Mouse (Mus musculus): ENCODE measurements around the gene Cdc5l.
"Not testable (repeated sequence)": the region's sequence is repeated elsewhere in the genome, so short reads cannot be mapped to it uniquely, and the experiment has no call there.

Gene Cdc5l

GRCm38 (mm10) chr17:45433419-45434261 lies at the start of gene Cdc5l:
Gene Cdc5l, minus strand, starts transcription at chr17:45433737.
- DNase-seq (ENCODE audit: low read depth, low spot score), result peak; percentile 99

DNA sequence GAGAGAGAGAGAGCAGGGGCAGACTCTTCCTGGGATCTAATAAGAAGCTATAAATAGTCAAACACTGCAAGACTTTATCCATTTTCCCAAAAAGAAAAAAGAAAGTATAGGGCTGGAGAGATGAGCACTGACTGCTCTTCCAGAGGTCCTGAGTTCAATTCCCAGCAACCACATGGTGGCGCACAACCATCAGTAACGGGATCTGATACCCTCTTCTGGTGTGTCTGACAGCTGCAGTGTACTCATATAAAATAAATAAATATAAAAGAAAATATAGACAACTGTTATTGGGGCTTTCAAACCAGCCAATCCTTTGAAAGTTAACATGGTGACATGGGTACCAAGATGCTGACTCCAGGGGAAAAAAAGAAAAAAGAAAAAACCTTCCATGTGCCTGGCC lies 46.9 kb upstream of the Cdc5l start:
- no peak for DNase-seq (ENCODE audit: low read depth, low spot score)

GRCm38 (mm10) chr17:45478234-45478825 lies 44.8 kb upstream of the Cdc5l start:
- peak; percentile 42 for DNase-seq (ENCODE audit: low read depth, low spot score)

- peak; percentile 10 for DNase-seq (ENCODE audit: low read depth, low spot score)
Measured at GRCm38 (mm10) chr17:45474669-45475465, 41.3 kb upstream of the Cdc5l start, which contains the start of gene Spats1. Gene Spats1, minus strand, starts transcription at chr17:45475415.

DNA sequence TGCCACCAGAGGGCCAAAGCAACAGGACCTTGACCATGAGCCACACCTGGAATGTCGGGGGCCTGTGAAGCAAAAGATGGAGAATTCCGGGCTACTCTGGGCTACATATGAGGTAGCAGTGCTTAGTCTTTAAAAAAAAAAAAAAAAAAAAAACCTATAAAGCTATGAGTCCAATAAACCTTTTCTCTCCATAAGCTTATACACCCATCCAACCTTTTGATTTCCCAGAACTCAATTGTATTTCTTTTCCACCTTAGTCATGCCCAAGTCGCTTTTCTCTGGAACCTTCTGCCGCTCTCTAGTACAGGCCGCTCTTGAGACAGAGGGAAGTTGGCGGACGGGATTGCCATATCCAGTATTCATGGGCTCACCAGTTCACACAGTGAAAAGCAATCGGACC lies 40.6 kb upstream of the Cdc5l start:
- no peak for DNase-seq (ENCODE audit: low read depth, low spot score)

GRCm38 (mm10) chr17:45473667-45474066 lies 40.1 kb upstream of the Cdc5l start:
- no peak for DNase-seq (ENCODE audit: low read depth, low spot score)

GRCm38 (mm10) chr17:45470726-45471125 lies 37.2 kb upstream of the Cdc5l start:
- no peak for DNase-seq (ENCODE audit: low read depth, low spot score)

- no peak for DNase-seq (ENCODE audit: low read depth, low spot score)
Measured at GRCm38 (mm10) chr17:45468302-45468701, 34.8 kb upstream of the Cdc5l start.

DNA sequence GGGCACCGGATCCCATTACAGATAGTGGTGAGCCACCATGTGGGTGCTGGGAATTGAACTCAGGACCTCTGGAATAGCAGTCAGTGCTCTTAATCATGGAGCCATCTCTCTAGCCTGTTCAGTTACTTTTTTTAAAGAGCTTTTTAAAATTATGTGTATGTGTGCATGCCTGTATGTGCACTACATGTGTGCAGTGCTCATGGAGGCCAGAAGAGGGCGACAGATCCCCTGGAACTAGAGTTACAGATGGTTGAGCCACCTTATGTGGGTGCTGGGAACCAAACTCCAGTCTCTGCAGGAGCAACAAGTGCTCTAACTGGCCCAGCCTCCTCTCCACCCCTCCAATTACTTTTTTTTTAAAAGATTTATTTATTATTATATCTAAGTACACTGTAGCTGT lies 33.2 kb upstream of the Cdc5l start:
- no peak for DNase-seq (ENCODE audit: low read depth, low spot score)

DNA sequence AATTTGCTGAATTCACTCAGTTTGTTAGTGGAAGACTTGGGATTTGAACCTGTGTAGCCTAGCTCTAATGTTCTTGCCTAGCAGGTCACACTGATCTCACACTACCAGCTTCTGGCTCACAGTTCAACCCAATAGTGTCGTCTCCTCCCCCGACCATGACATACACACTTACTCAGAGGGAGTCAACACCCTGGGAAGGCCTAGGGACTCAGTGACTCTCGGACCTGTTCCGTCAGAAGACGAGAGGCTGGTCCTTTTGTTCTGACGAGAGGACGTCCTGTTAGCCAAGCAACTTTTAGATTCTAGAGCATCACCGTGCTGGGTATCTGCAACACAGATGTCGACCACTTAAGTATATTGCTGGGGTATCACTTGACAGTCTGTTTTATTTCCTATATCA lies 30.7 kb upstream of the Cdc5l start:
- DNase-seq (ENCODE audit: low read depth, low spot score), result no peak

DNA sequence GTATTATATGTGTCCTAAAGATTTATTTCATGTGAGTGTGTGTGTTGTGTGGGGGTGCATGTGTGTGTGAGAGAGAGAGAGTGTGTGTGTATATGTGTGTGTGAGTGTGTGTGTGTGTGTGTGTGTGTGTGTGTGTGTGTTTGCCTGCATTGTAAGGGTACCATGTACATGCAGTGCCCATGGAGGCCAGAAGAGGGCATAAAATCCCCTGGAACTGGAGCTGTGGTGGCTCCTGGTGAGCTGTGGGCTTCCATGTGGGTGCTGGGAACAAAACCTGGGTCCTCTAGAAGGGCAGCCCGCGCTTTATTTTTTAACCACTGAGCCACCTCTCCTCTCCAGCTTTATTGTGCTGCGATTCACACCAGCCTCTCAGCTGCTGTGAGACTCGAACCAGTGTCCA lies 29.0 kb upstream of the Cdc5l start:
- no peak for DNase-seq (ENCODE audit: low read depth, low spot score)

DNA sequence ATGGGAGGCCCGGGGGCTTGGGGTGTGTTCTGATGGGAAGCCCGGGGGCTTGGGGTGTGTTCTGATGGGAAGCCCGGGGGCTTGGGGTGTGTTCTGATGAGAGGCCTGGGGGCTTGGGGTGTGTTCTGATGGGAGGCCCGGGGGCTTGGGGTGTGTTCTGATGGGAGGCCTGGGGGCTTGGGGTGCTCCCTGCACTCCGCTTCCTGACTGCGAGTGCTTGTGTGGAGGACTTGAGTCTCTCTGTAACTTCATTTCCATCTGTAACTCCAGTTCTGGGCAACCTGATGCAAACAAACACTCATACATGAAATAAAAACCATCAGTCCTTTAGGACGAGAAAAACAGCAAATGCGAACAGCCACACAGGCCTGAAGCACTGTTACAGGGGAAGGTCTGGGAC lies 25.5 kb upstream of the Cdc5l start:
- no peak for DNase-seq (ENCODE audit: low read depth, low spot score)

- DNase-seq (ENCODE audit: low read depth, low spot score), result no peak
Measured at GRCm38 (mm10) chr17:45458516-45458915, 25.0 kb upstream of the Cdc5l start.

DNA sequence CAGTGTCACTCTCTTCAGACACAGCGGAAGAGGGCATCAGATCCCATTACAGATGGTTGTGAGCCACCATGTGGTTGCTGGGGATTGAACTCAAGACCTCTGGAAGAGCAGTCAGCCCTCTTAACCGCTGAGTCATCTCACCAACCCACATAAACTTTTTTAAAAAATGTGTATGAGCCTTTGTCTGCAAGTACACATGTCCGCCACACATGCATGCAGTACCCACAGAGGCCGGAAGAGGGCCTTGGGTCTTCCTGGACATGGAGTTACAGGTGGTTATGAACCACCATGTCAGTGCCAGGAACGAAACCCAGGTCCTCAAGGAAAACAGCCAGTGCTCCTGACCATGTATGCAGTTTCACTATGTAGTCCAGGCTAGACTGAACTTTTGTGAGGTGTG lies 23.9 kb upstream of the Cdc5l start:
- DNase-seq (ENCODE audit: low read depth, low spot score), result no peak

GRCm38 (mm10) chr17:45456260-45457152 lies 23.0 kb upstream of the Cdc5l start:
- DNase-seq (ENCODE audit: low read depth, low spot score), result no peak

GRCm38 (mm10) chr17:45455783-45456182 lies 22.2 kb upstream of the Cdc5l start:
- not testable (repeated sequence) for DNase-seq (ENCODE audit: low read depth, low spot score)

DNA sequence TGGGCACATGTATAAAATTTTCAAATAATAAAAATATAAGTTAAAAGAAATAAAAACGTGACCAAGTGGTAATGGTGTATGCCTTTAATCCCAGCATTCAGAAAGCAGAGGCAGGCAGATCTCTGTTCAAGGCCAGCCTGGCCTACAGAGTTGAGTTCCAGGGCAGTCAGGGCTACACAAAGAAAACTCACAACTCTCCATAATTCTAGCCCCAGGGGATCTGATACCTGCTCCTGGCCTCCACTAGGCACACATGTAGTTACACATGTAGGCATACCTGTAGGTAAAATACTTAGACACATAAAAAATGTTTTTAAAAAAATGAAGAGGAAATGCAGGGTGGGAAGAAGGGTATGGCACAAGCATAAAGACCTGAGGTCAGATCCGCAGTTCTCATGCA lies 21.3 kb upstream of the Cdc5l start:
- DNase-seq (ENCODE audit: low read depth, low spot score), result no peak

DNA sequence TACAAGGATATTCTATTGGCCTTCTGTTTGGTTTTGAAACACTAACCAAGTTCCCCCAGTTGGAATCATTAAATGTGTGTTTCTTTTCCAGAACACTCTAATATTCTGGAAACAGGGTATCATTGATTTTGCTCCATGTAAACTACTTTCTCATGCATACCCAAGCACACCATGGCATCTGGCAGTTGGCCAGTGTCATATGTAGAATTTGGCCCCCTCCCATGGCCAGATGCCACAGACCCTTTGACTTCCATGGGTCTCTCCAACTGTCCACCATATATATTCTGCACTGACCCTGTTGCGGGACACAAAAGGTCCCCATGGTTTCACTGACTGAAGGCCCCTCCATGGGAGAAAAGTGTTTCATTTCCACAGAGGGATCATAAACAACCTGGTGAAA lies 18.7 kb upstream of the Cdc5l start:
- no peak for DNase-seq (ENCODE audit: low read depth, low spot score)

DNA sequence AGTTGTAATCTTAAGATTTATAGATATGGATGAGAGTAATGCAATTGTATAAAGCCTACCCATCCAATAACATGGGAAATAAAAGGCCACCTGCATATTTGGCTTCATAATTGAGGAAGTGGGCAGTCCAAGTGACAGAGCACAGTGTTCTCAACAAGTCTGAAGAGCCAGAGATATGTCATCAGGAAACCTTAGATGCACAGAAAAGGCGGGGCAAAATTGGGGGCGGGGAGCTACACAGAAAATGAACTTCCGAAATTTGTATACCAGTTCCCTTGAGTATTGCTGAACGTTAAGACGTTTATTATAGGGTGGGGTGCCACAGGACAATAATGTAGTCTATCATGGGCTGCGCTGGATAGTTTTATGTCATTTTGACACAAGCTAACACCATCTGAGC lies 16.6 kb upstream of the Cdc5l start:
- DNase-seq (ENCODE audit: low read depth, low spot score), result no peak

DNA sequence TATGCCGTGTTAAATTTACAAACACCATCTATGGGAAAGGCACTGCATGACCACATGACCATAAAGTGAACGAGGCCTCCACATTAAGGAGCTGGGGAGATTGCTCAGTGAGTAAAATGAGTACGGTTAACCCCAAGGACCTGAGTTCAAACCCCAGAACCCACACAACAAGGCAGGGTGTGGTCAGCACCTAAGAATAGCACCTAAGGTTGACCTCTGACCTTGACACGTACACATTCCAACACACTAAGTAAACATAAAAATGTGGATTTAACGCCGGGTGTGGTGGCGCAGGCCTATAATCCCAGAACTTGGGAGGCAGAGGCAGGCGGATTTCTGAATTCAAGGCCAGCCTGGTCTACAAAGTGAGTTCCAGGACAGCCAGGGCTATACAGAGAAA lies 16.0 kb upstream of the Cdc5l start:
- no peak for DNase-seq (ENCODE audit: low read depth, low spot score)

GRCm38 (mm10) chr17:45447063-45447462 lies 13.5 kb upstream of the Cdc5l start:
- no peak for DNase-seq (ENCODE audit: low read depth, low spot score)
